Mouse (Mus musculus): ENCODE measurements at regions not wholly inside any gene's neighbourhood (a gene's known extent, or its start where the extent isn't known, plus 50 kb on each side); places are given as distances from the start of the nearest gene placed in this dataset.

DNA sequence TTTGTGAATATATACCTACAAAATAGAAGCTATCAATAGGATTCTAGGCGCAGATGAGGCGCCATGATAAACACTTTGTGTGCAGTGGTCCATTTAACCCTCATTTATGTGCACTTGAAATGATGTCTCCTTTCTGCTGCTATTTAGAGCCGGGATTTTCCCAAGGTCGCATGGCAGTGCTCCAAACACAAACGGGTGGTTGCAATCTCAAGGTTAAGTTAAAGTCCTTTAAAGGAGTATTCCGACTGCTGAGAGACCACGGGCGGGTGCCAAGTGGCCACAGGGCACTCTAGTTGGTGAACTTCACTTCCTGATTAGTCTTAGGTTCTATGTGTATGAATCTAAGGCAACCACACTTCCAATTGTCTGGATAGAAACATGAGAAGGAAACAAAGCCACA lies 309.6 kb downstream of the Adgrl2 start:
- TF ChIP-seq CTCF (IDR thresholded peaks at IDR 0.05; ENCODE audit: low read depth, low read length): no peak
- no peak for TF ChIP-seq POLR2A (IDR thresholded peaks at IDR 0.05; ENCODE audit: insufficient read depth, low read length)
- no peak for TF ChIP-seq EP300 (IDR thresholded peaks at IDR 0.05; ENCODE audit: insufficient read depth, low read depth, low read length)

Data from ES-Bruce4 (cell line).